Mouse (Mus musculus) E14TG2a.4 (cell line): ENCODE results near the gene Myh9.
A peak's percentile ranks its signal among the peaks of the same experiment; 100 is the strongest.
"Not testable (repeated sequence)": the region's sequence is repeated elsewhere in the genome, so short reads cannot be mapped to it uniquely, and the experiment has no call there.

Source experiments
- H3K27me3 ChIP-seq: 2 replicates; pipeline ENCODE4 v1.6.1; 2014; ENCODE audit warnings: low read length, control low read depth; ENCODE audit not compliant: insufficient read depth
- H3K36me3 ChIP-seq: 2 replicates; pipeline ENCODE4 v1.6.1; 2014; ENCODE audit warnings: low read length, control low read depth; ENCODE audit not compliant: insufficient read depth
- H3K4me1 ChIP-seq: replicated peaks from 2 replicates; pipeline ENCODE4 v1.6.1; 2014; ENCODE audit warnings: low read depth, low read length, control low read depth
- H3K4me3 ChIP-seq: replicated peaks from 2 replicates; pipeline ENCODE4 v1.5.1; 2014; ENCODE audit warnings: mild to moderate bottlenecking, low read length
- H3K9me3 ChIP-seq: 2 replicates; pipeline ENCODE4 v1.6.1; 2014; ENCODE audit warnings: low read length, control low read depth
- CTCF ChIP-seq: conservative IDR thresholded peaks from 2 replicates; pipeline ENCODE4 v1.5.1; 2014; ENCODE audit warnings: low read length
- NANOG ChIP-seq: IDR thresholded peaks from 2 replicates; pipeline ENCODE4 v1.6.1; 2014; ENCODE audit warnings: borderline replicate concordance, low read length, mixed read lengths
- POU5F1 ChIP-seq: IDR thresholded peaks from 2 replicates; pipeline ENCODE4 v1.6.1; 2014; ENCODE audit warnings: low read length, borderline replicate concordance

The Myh9 gene

GRCm38 (mm10) chr15:77731605-77732004, 110.4 kb downstream of the Myh9 start:
- TF ChIP-seq NANOG (no peak), CTCF (no peak), POU5F1 (no peak)
- Histone ChIP-seq H3K36me3 (no peaks in the 10 kb centered on the region), H3K4me1 (no peaks in the 10 kb centered on the region), H3K9me3 (no peaks in the 10 kb centered on the region), H3K4me3 (no peak overlapping the region), H3K27me3 (no peaks in the 10 kb centered on the region)

- H3K9me3 ChIP-seq, H3K36me3 ChIP-seq, H3K4me3 ChIP-seq, H3K27me3 ChIP-seq, H3K4me1 ChIP-seq: not testable (repeated sequence)
These were observed 113.2 kb downstream of the Myh9 start, which contains the start of gene Apol9b for GRCm38 (mm10) chr15:77728739-77729138. Apol9b (plus strand) TSS chr15:77729039.

- H3K27me3 ChIP-seq, result not testable (repeated sequence)
These were observed 114.2 kb downstream of the Myh9 start for GRCm38 (mm10) chr15:77727745-77728144.

GRCm38 (mm10) chr15:77727139-77727538, 114.8 kb downstream of the Myh9 start:
- H3K27me3 ChIP-seq, H3K36me3 ChIP-seq, H3K9me3 ChIP-seq, H3K4me3 ChIP-seq, H3K4me1 ChIP-seq: not testable (repeated sequence)
- TF ChIP-seq CTCF, result peak; percentile 28; the same call in 1 of the 2 replicates

More at GRCm38 (mm10) chr15:77727745-77728144, 114.2 kb downstream of the Myh9 start:
- H3K36me3 ChIP-seq, H3K9me3 ChIP-seq, H3K4me1 ChIP-seq, H3K4me3 ChIP-seq: not testable (repeated sequence)

GRCm38 (mm10) chr15:77725393-77726020, 116.5 kb downstream of the Myh9 start:
- not testable (repeated sequence) for H3K27me3 ChIP-seq, H3K9me3 ChIP-seq, H3K4me1 ChIP-seq, H3K4me3 ChIP-seq, H3K36me3 ChIP-seq

GRCm38 (mm10) chr15:77724208-77724911, 117.6 kb downstream of the Myh9 start:
- H3K9me3 ChIP-seq, H3K27me3 ChIP-seq, H3K4me1 ChIP-seq, H3K4me3 ChIP-seq, H3K36me3 ChIP-seq: not testable (repeated sequence)

- H3K4me1 ChIP-seq, H3K9me3 ChIP-seq, H3K4me3 ChIP-seq, H3K36me3 ChIP-seq, H3K27me3 ChIP-seq: not testable (repeated sequence)
These were observed 120.5 kb downstream of the Myh9 start for GRCm38 (mm10) chr15:77721509-77721908.

- not testable (repeated sequence) for H3K36me3 ChIP-seq, H3K4me3 ChIP-seq, H3K9me3 ChIP-seq, H3K27me3 ChIP-seq, H3K4me1 ChIP-seq
These were observed 123.7 kb downstream of the Myh9 start for GRCm38 (mm10) chr15:77718240-77718639.
